Mouse (Mus musculus) neural tube, embryonic 15.5 days (tissue): ENCODE data around the gene Lsm4. TPM values are rescaled to one million over a fixed set of nuclear protein-coding genes. Genes with fewer than 3 reads are reported as not detected.

Source experiments
- ATAC-seq: fragments of 200-750 bp; cut with Nextera tagmentation; 2 replicates; pipeline ENCODE4 v1.8.0; 2017; ENCODE audit warnings: mild to moderate bottlenecking, moderate TSS enrichment, moderate library complexity; ENCODE audit not compliant: low FRiP score
- H3K27ac ChIP-seq: fragments of 300-500 bp; sonication (generic); replicated peaks from 2 replicates; pipeline ENCODE4 v1.5.1; 2015; ENCODE audit warnings: mild to moderate bottlenecking, inconsistent platforms
- H3K27me3 ChIP-seq: fragments of 300-500 bp; sonication (generic); replicated peaks from 2 replicates; pipeline ENCODE4 v1.6.1; 2015; ENCODE audit warnings: inconsistent platforms
- H3K36me3 ChIP-seq: fragments of 300-500 bp; sonication (generic); 2 replicates; pipeline ENCODE4 v1.6.1; 2015; ENCODE audit warnings: inconsistent platforms
- H3K4me1 ChIP-seq: fragments of 300-500 bp; sonication (generic); 2 replicates; pipeline ENCODE4 v1.6.1; 2015; ENCODE audit warnings: inconsistent platforms
- H3K4me2 ChIP-seq: fragments of 300-500 bp; sonication (generic); 2 replicates; pipeline ENCODE4 v1.6.1; 2015; ENCODE audit warnings: inconsistent platforms, mild to moderate bottlenecking, moderate library complexity
- H3K4me3 ChIP-seq: fragments of 300-500 bp; sonication (generic); replicated peaks from 2 replicates; pipeline ENCODE4 v1.5.1; 2015; ENCODE audit warnings: mild to moderate bottlenecking, inconsistent platforms
- H3K9ac ChIP-seq: fragments of 300-500 bp; sonication (generic); replicated peaks from 2 replicates; pipeline ENCODE4 v1.6.1; 2015; ENCODE audit warnings: mild to moderate bottlenecking, inconsistent platforms
- H3K9me3 ChIP-seq: fragments of 300-500 bp; sonication (generic); replicated peaks from 2 replicates; pipeline ENCODE4 v1.6.1; 2016; ENCODE audit warnings: inconsistent platforms
- WGBS: fragments of 180-500 bp; shearing (Covaris S2); methylation state at CpG from one replicate; pipeline ENCODE4 v1.1.7; 2015; ENCODE audit warnings: mixed read lengths; 5-methylcytosine and 5-hydroxymethylcytosine counted together
- polyA plus RNA-seq: library from polyadenylated mRNA; unstranded; fragments of >200 nt; fragmentation: Nextera tagmentation; extraction: Ambion mirVana; gene quantifications from 2 replicates; pipeline ENCODE4 v1.2.1, GENCODE M21; 2015

Lsm4 gene
- polyA plus RNA-seq, 1 experiment from 2014 or later: 191 TPM

DNA sequence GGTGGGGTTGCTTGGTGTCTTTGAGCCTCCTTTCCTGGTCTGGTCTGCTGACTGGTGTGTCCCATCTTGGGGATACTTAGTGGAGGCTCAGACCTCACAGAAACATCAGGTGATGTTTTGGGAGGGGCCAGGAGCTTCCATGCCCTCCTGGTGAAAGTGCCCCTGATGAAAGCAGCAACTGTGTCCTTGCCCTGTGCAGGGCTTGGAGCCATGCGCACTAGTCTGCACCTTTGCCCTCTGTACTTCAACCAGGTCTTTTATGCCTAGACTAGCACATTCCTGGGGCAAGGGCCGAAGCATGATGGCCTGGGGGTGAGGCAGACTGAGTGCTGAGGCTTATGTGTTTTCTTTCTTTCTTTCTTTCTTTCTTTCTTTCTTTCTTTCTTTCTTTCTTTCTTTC lies 7.4 kb upstream of the Lsm4 start:
- no peaks in the 10 kb centered on the region for H3K36me3 ChIP-seq
- WGBS: 81% methylated on average over 2 of the region's 2 CpGs
- no peak overlapping the region for H3K27ac ChIP-seq
- H3K9me3 ChIP-seq: no peaks in the 10 kb centered on the region
- peaks cover under 1% of the 10 kb centered on the region for H3K4me1 ChIP-seq
- ATAC-seq: no peak
- no peak overlapping the region for H3K4me2 ChIP-seq
- H3K27me3 ChIP-seq: no peaks in the 10 kb centered on the region
- H3K9ac ChIP-seq: no peak overlapping the region
- H3K4me3 ChIP-seq: no peak overlapping the region

DNA sequence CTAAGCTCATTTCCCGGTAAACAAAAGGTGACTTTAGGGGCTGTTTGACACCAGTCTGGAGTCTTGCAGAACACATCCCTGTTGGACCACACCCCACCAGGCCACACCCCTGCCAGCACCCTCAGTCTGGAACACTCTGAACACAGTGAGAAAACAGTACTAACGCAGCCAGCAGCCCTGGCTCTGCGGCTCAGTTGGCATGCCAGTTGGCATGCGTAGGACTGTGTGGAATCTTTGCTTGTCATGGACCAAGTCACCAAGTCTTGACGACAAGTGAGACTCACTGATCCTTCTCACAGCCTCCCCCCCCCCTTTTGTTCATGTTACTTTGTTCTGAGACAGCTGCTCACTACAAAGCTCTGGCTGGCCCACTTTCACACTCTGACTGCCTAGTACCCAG lies 6.0 kb upstream of the Lsm4 start:
- H3K27me3 ChIP-seq: no peaks in the 10 kb centered on the region
- ATAC-seq: no peak
- 70% methylated on average over 5 of the region's 5 CpGs for WGBS

GRCm38 (mm10) chr8:70671615-70672324 lies 1.3 kb upstream of the Lsm4 start:
- Histone ChIP-seq H3K27ac (peak overlapping the region; percentile 99), H3K4me2 (no peak overlapping the region), H3K4me3 (no peak overlapping the region), H3K9me3 (no peaks in the 10 kb centered on the region), H3K27me3 (no peaks in the 10 kb centered on the region), H3K9ac (no peak overlapping the region), H3K36me3 (no peaks in the 10 kb centered on the region), H3K4me1 (peaks cover 29% of the 10 kb centered on the region)
- ATAC-seq: no peak
- 65% methylated on average over 10 of the region's 10 CpGs for WGBS

More for the DNA sequence above, 6.0 kb upstream of the Lsm4 start:
- Histone ChIP-seq H3K4me3 (no peak overlapping the region), H3K9ac (no peak overlapping the region), H3K4me2 (no peak overlapping the region), H3K9me3 (no peaks in the 10 kb centered on the region), H3K36me3 (no peaks in the 10 kb centered on the region), H3K27ac (no peak overlapping the region), H3K4me1 (peaks cover 3% of the 10 kb centered on the region; the same call in 1 of the 2 replicates)

DNA sequence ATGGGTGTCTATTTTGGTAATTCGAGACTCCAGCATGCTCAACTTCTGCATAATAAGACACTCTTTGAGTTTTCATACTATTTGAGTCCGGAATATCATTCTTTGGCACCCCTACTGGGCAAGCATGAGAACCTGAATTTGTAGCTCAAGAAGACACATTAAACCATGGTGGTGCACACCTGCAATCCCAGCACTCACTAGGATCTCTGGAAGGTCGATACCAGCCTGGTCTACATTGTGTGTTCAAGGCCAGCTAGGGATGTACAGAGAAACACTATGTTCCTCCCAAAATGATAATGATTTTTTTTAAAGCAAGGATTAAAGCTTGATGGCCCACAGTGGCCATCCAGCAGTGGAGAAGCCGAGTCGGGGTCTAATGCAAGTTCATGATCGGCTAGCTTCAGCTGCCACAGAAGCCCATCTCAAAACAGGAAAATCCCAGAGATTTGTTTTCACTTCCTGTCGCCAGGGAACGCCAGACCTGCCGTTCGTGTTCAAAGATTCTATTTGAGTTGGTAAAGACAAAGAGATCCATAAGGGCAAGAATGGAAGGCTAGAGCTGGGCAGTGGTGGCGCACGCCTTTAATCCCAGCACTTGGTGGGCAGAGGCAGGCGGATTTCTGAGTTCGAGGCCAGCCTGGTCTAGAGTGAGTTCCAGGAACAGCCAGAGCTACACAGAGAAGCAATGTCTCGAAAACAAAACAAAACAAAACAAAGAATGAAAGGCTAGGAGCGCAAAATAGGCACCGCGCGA lies 546 bp upstream of the Lsm4 start:
- Histone ChIP-seq H3K36me3 (peaks cover 2% of the 10 kb centered on the region; the same call in 1 of the 2 replicates), H3K4me3 (peak overlapping the region; percentile 78), H3K4me2 (peak overlapping the region; percentile 63), H3K27me3 (no peaks in the 10 kb centered on the region), H3K9me3 (no peaks in the 10 kb centered on the region), H3K27ac (peak overlapping the region; percentile 99), H3K4me1 (peaks cover 29% of the 10 kb centered on the region), H3K9ac (peak overlapping the region; percentile 54)
- 37% methylated on average over 19 of the region's 19 CpGs for WGBS
- peak; percentile 36; the same call in 1 of the 2 replicates for ATAC-seq

- Histone ChIP-seq H3K9me3 (no peaks in the 10 kb centered on the region), H3K4me1 (peaks cover 29% of the 10 kb centered on the region), H3K4me2 (peak overlapping the region; percentile 69), H3K4me3 (peak overlapping the region; percentile 78), H3K27ac (peak overlapping the region; percentile 99), H3K36me3 (peaks cover 16% of the 10 kb centered on the region), H3K9ac (peak overlapping the region; percentile 75), H3K27me3 (no peaks in the 10 kb centered on the region)
- WGBS: 87% methylated on average over 3 of the region's 3 CpGs
- ATAC-seq: no peak
These were observed 1.1 kb downstream of the Lsm4 start for GRCm38 (mm10) chr8:70674109-70674508.

GRCm38 (mm10) chr8:70674716-70675115 lies 1.7 kb downstream of the Lsm4 start:
- 91% methylated on average over 4 of the region's 4 CpGs for WGBS
- Histone ChIP-seq H3K27ac (peak overlapping the region; percentile 99), H3K36me3 (peaks cover 22% of the 10 kb centered on the region), H3K4me3 (no peak overlapping the region; the same call in 1 of the 2 replicates), H3K4me2 (peak overlapping the region; percentile 69; the same call in 1 of the 2 replicates), H3K9ac (peak overlapping the region; percentile 75; the same call in 1 of the 2 replicates), H3K9me3 (no peaks in the 10 kb centered on the region), H3K27me3 (no peaks in the 10 kb centered on the region), H3K4me1 (peaks cover 29% of the 10 kb centered on the region)
- no peak for ATAC-seq

- no peak for ATAC-seq
- Histone ChIP-seq H3K36me3 (peaks cover 24% of the 10 kb centered on the region), H3K9me3 (no peaks in the 10 kb centered on the region), H3K4me1 (peaks cover 29% of the 10 kb centered on the region), H3K27me3 (no peaks in the 10 kb centered on the region), H3K27ac (no peak overlapping the region), H3K4me3 (no peak overlapping the region), H3K4me2 (no peak overlapping the region), H3K9ac (no peak overlapping the region)
- WGBS: 86% methylated on average over 1 of the region's 1 CpGs
These were observed 2.3 kb downstream of the Lsm4 start for GRCm38 (mm10) chr8:70675336-70675735.

GRCm38 (mm10) chr8:70677451-70678080 lies 4.5 kb downstream of the Lsm4 start:
- Histone ChIP-seq H3K27me3 (no peaks in the 10 kb centered on the region), H3K9me3 (no peaks in the 10 kb centered on the region), H3K4me2 (no peak overlapping the region), H3K9ac (no peak overlapping the region), H3K4me1 (peaks cover 27% of the 10 kb centered on the region), H3K36me3 (peaks cover 24% of the 10 kb centered on the region), H3K27ac (no peak overlapping the region), H3K4me3 (no peak overlapping the region)
- ATAC-seq: no peak
- WGBS: 92% methylated on average over 15 of the region's 15 CpGs

DNA sequence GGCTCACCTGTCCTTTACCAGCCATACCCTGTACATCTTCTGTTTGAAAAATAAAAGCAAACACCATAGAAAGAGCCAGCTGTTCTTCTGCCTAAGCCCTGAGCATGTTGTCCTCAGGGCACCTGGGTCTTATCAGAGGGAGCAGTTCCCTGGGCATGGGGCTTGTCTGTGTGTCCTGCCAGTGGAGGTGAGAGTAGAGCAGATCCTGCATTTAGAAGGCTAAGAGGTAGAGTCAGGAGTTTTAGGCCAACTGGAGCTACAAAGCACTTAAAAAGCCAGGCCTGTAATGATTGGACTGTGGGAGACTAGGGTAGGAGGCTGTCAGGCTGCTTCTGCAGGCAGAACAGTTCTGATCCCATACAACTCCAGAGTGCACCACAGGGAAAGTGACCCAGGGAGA lies 5.6 kb downstream of the Lsm4 start:
- H3K4me1 ChIP-seq: peaks cover 24% of the 10 kb centered on the region

GRCm38 (mm10) chr8:70679404-70679803 lies 6.4 kb downstream of the Lsm4 start:
- Histone ChIP-seq H3K36me3 (peaks cover 24% of the 10 kb centered on the region), H3K9me3 (no peaks in the 10 kb centered on the region), H3K27me3 (no peaks in the 10 kb centered on the region), H3K4me2 (no peak overlapping the region), H3K4me3 (no peak overlapping the region), H3K9ac (no peak overlapping the region), H3K4me1 (peaks cover 20% of the 10 kb centered on the region), H3K27ac (no peak overlapping the region)
- no peak for ATAC-seq
- 97% methylated on average over 4 of the region's 4 CpGs for WGBS

More for the DNA sequence above, 5.6 kb downstream of the Lsm4 start:
- H3K9ac ChIP-seq: no peak overlapping the region
- peaks cover 24% of the 10 kb centered on the region for H3K36me3 ChIP-seq
- no peak overlapping the region for H3K4me2 ChIP-seq
- H3K9me3 ChIP-seq: no peaks in the 10 kb centered on the region
- ATAC-seq: no peak
- no peaks in the 10 kb centered on the region for H3K27me3 ChIP-seq
- no peak overlapping the region for H3K27ac ChIP-seq
- no peak overlapping the region for H3K4me3 ChIP-seq

- H3K36me3 ChIP-seq: peaks cover 24% of the 10 kb centered on the region
- H3K9ac ChIP-seq: no peak overlapping the region
- H3K27me3 ChIP-seq: no peaks in the 10 kb centered on the region
- no peaks in the 10 kb centered on the region for H3K9me3 ChIP-seq
- H3K27ac ChIP-seq: no peak overlapping the region
- H3K4me3 ChIP-seq: no peak overlapping the region
- no peak overlapping the region for H3K4me2 ChIP-seq
- no peak for ATAC-seq
- 86% methylated on average over 3 of the region's 3 CpGs for WGBS
- H3K4me1 ChIP-seq: peaks cover 18% of the 10 kb centered on the region
These were observed 7.0 kb downstream of the Lsm4 start for GRCm38 (mm10) chr8:70680039-70680438.
